Mouse (Mus musculus): ENCODE measurements around the gene Camkv. TPM values are rescaled to one million over a fixed set of nuclear protein-coding genes. Genes with fewer than 3 reads are reported as not detected.

Camkv gene
- total and polyA plus RNA-seq, 3 experiments, result not detected

DNA sequence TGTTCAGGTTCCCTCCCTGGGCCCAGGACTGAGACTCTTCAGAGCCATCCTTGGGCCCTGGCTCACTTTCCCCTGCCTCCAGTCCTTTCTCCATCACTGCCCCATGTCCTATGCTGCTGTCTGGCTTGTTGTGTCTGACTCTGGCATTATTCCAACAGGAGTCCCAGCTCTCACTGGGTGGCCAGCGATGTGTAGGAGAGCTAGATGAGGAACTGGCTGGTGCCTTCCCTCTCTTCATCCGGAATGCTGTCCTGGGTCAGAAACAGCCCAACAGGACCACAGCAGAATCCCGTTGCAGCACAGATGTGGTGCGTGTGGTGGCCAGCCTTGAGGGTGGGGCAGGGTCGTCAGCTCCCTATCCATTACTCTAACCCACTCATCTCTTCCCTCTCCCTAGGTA, 34.8 kb downstream of the Camkv start:
- in situ Hi-C loops (cut with MboI; ENCODE audit: low pct_ligation_motif_present, low pct_unique_long_range_greater_than_20kb, low sequenced_read_pairs) (no loop called here), dilution Hi-C loops (cut with MboI; ENCODE audit: extremely low pct_ligation_motif_present, extremely low pct_unique_long_range_greater_than_20kb, low sequenced_read_pairs) (no loop called here)
- peaks cover 4 to 11% of the 10 kb centered on the region in 2 experiments for H3K4me1 ChIP-seq (ENCODE audit: control insufficient read depth in 1 of 2, insufficient read depth in 2 of 2)
- H3K9ac ChIP-seq (ENCODE audit: insufficient read depth, low read depth), result no peak overlapping the region
- H3K79me2 ChIP-seq (replicated peaks; ENCODE audit: control insufficient read depth, extremely low read depth, insufficient read depth, poor library complexity, severe bottlenecking), result no peaks in the 10 kb centered on the region
- no peak overlapping the region for H3K4me2 ChIP-seq (ENCODE audit: insufficient read depth, low read depth, poor library complexity, severe bottlenecking)
- DNase-seq (ENCODE audit: extremely low read depth), result no peak
- no peaks in the 10 kb centered on the region for H3K27me3 ChIP-seq (replicated peaks)
- peaks cover 46 to 79% of the 10 kb centered on the region in 2 experiments for H3K36me3 ChIP-seq (replicated peaks in 1 of 2; ENCODE audit: control insufficient read depth in 1 of 2, insufficient read depth in 1 of 2, low read length in 1 of 2)
- TF ChIP-seq RCOR1 (conservative IDR thresholded peaks at IDR 0.05; ENCODE audit: low read depth, low read length) (no peak), MAFK (IDR thresholded peaks at IDR 0.05; ENCODE audit: insufficient replicate concordance, low read length) (no peak), ZMIZ1 (IDR thresholded peaks at IDR 0.05; ENCODE audit: low read depth, low read length) (no peak), SMC3 (IDR thresholded peaks at IDR 0.05; ENCODE audit: low read depth, low read length) (no peak)
- no peak overlapping the region for H3K4me3 ChIP-seq (replicated peaks in 1 of 3; ENCODE audit: low read depth in 2 of 3, low read length in 2 of 3, poor library complexity in 1 of 3)
- no peak overlapping the region for H3K27ac ChIP-seq (ENCODE audit: insufficient read depth, low read depth)
- no peaks in the 10 kb centered on the region for H3K9me3 ChIP-seq (replicated peaks; ENCODE audit: low read length)

DNA sequence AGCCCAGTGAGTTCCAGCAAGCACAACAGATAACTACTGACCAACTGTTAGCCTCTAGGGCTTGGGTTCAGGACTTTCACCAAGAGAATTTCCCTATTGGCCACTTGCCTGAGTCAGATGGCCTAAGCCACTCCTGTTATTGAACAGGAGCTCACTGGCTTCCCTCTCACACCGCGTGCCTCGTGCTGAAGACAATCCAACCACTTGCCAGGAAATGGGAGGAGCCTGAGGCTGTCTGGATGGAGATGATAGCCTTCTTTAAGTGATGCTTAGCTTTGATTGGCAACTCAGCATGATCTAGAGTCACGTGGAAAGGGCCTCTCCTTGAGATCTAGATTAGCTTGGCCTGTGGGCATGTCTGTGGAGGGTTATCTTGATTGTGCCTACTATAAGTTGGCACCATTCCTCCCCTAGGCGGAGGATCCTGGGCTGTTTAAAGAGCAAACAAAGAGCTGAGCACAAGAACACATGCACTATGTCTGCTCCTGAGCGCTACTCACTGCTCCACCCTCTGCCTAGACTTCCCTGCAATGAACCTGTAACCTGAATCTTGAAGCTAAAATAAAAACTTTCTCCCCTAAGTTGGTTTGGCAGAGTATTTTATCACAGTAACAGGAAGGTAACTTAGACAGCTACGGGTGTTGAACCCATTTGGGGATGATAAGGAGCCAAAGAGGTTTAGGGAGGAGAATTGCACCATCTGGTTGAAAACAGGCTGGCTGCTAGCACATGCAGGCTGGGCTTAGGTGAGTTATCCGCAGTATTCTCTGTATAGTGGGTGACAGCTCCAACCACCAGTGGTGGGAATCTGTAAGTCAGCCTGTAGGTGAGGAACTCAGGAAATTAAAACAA, 36.4 kb downstream of the Camkv start:
- H3K4me3 ChIP-seq (replicated peaks in 1 of 3; ENCODE audit: low read depth in 2 of 3, low read length in 2 of 3, poor library complexity in 1 of 3), result no peak overlapping the region
- no peaks in the 10 kb centered on the region for H3K79me2 ChIP-seq (replicated peaks; ENCODE audit: control insufficient read depth, extremely low read depth, insufficient read depth, poor library complexity, severe bottlenecking)
- H3K4me2 ChIP-seq (ENCODE audit: insufficient read depth, low read depth, poor library complexity, severe bottlenecking), result no peak overlapping the region
- dilution Hi-C loops (cut with MboI; ENCODE audit: extremely low pct_ligation_motif_present, extremely low pct_unique_long_range_greater_than_20kb, low sequenced_read_pairs) (no loop called here), in situ Hi-C loops (cut with MboI; ENCODE audit: low pct_ligation_motif_present, low pct_unique_long_range_greater_than_20kb, low sequenced_read_pairs) (no loop called here)
- no peak overlapping the region for H3K9ac ChIP-seq (ENCODE audit: insufficient read depth, low read depth)
- H3K9me3 ChIP-seq (replicated peaks; ENCODE audit: low read length), result no peaks in the 10 kb centered on the region
- H3K27me3 ChIP-seq (replicated peaks), result no peaks in the 10 kb centered on the region
- no peak for DNase-seq (ENCODE audit: extremely low read depth)
- H3K36me3 ChIP-seq (replicated peaks in 1 of 2; ENCODE audit: control insufficient read depth in 1 of 2, insufficient read depth in 1 of 2, low read length in 1 of 2), result peaks cover 38 to 68% of the 10 kb centered on the region in 2 experiments
- H3K27ac ChIP-seq (ENCODE audit: insufficient read depth, low read depth), result no peak overlapping the region
- TF ChIP-seq MYC (IDR thresholded peaks at IDR 0.05; ENCODE audit: low read depth, low read length) (no peak), MAFK (IDR thresholded peaks at IDR 0.05; ENCODE audit: insufficient replicate concordance, low read length) (no peak), E2F4 (IDR thresholded peaks at IDR 0.05; ENCODE audit: insufficient replicate concordance, low read depth, low read length) (no peak), NELFE (IDR thresholded peaks at IDR 0.05; ENCODE audit: low read depth, low read length) (no peak), BHLHE40 (IDR thresholded peaks at IDR 0.05; ENCODE audit: low read depth, low read length) (no peak), TCF12 (IDR thresholded peaks at IDR 0.05; ENCODE audit: low read depth, low read length) (no peak), SMC3 (IDR thresholded peaks at IDR 0.05; ENCODE audit: low read depth, low read length) (no peak), ELF1 (IDR thresholded peaks at IDR 0.05; ENCODE audit: low read depth, low read length) (no peak), UBTF (IDR thresholded peaks at IDR 0.05; ENCODE audit: low read depth, low read length) (no peak), USF1 (IDR thresholded peaks at IDR 0.05; ENCODE audit: low read depth, low read length) (no peak), NRF1 (IDR thresholded peaks at IDR 0.05; ENCODE audit: low read depth, low read length) (no peak), ZC3H11A (IDR thresholded peaks at IDR 0.05; ENCODE audit: low read depth, low read length) (no peak), SIN3A (IDR thresholded peaks at IDR 0.05; ENCODE audit: low read length) (no peak), CTCF (conservative IDR thresholded peaks at IDR 0.05 in 1 of 2, IDR thresholded peaks at IDR 0.05 in 1 of 2; ENCODE audit: low read depth in 2 of 2, low read length in 2 of 2) (no peak), ZMIZ1 (IDR thresholded peaks at IDR 0.05; ENCODE audit: low read depth, low read length) (no peak), RCOR1 (conservative IDR thresholded peaks at IDR 0.05; ENCODE audit: low read depth, low read length) (no peak), GABPA (IDR thresholded peaks at IDR 0.05; ENCODE audit: insufficient replicate concordance, low read depth, low read length) (no peak), PAX5 (IDR thresholded peaks at IDR 0.05; ENCODE audit: low read length) (no peak), USF2 (conservative IDR thresholded peaks at IDR 0.05; ENCODE audit: low read depth, low read length) (no peak), POLR2AphosphoS2 (IDR thresholded peaks at IDR 0.05; ENCODE audit: low read depth, low read length) (no peak)
- H3K4me1 ChIP-seq (ENCODE audit: control insufficient read depth in 1 of 2, insufficient read depth in 2 of 2), result peaks cover 8 to 20% of the 10 kb centered on the region in 2 experiments

Measured in CH12.LX (cell line).